Mouse (Mus musculus) frontal cortex, adult 2 months (tissue): ENCODE measurements at regions not wholly inside any gene's neighbourhood (a gene's known extent, or its start where the extent isn't known, plus 50 kb on each side); places are given as distances from the start of the nearest gene placed in this dataset.
A peak's percentile ranks its signal among the peaks of the same experiment; 100 is the strongest.

Experiments used
- DNase-seq, 2 experiments: peaks; one replicate each; pipeline ENCODE4 v3.0.0; 2022; ENCODE audit warnings: low spot score in 1 of 2; ENCODE audit errors: extremely low spot score in 1 of 2

DNA sequence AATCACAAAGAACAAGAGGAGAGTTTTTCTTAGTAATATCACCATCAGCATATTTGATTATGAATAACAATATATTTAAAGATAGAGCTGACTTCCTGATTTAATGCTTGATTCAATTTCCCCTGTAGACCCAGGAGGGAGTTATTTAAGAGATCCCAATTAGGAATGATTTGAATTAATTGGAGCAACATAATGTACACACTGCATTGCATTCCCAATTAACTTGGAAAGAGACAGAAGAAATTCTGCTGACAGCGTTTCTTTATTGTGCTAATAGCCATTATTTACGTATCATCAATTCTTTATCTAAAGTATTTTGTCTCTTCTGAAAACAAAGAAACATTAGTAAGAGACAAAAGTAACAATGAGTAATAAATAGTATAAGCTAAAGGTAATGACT lies 1491.2 kb upstream of the Cited2 start:
- no peak for DNase-seq

DNA sequence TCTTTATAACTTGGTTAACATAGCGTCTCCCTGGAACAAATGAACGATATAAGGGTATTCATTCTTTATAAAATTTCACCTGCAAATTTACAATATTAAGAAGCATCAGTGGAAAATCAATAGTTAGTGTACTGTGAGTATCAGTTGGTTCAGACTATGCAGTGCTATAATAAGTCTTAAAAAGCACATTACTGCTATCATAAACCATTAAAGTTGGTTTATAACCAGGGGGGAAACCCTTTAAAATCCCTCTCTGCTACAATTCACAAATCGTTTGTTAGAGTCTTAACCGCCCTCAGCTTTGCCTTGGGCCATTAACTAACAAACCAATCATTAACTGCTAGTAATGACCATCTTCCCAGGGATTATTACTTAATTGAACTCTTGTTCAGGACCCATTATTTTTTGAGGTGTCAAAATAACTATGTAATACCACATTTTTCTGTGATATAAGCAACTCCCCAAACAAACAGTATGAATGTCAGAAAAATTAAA lies 1489.4 kb upstream of the Cited2 start:
- no peak for DNase-seq

DNA sequence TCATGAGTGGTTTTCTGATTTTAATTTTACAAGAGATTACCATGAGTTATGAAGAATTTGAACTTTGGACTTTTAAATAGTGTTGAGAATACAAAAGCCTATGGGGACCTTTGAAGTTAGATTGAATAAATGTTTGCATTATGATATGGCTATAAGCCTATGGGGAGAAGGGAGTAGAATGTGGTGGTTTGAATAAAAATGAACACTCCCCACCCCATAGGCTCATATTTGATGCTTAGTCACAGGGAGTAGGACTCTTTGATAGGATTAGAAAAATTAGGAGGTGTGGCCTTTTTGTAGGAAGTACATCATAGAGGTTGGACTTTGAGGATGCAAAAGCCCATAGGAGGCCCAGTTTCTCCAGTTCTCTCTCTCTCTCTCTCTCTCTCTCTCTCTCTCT lies 1466.7 kb upstream of the Cited2 start:
- DNase-seq, result no peak

DNA sequence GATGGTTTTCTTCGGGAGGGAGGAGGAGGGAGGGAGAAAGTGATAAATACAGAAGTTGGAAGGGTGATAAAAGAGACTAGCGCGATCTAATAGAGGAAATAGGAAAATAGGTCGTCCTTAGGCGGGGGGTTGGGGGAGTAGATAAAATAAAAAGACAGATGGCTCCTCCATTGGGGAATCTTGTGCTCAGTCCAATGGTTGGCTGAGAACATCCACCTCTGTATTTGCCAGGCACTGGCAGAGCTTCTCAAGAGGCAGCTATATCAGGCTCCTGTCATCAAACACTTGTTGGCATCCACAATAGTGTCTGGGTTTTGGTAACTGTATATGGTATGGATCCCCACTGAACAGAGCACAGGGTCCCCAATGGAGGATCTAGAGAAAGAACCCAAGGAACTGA lies 1450.2 kb upstream of the Cited2 start:
- DNase-seq, result no peak

DNA sequence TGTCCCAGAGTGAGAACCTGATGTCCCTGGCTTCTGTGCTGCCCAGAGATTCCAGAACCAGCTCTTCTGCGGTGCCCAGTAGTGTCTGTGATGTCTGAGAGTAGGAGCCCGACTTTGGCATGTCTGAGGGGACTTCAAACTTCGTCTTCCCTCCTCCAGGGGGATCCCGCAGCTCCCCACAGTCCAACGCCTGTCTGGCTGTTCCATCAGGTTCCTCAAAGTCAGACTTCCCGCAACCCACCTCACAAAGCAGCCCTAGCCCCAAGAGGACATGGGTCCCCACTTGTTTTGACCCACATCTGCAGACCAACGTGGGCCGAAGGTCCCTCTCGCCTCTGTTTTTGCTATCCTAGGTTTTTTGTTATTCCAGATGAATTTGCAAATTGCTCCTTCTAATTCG lies 1406.0 kb upstream of the Cited2 start:
- DNase-seq, result no peak

DNA sequence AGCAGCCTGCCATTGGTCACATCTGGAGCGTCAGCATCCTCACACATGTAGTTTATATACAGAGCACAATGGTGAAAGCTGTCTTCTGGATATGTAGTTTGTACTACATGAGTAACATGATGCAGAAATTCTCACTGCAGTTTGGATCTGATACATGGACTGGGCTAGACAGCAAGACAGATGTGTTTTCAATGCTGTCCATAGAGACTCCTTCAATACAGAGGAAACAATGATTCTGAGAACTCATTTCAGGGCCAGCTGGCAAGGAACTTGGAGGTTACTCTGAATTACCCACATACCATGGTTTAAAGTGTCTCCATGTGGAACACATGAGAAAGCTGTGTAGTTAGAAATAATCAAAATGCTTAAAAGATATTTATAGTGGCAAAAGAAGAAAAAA lies 1385.5 kb upstream of the Cited2 start:
- DNase-seq, result no peak

DNA sequence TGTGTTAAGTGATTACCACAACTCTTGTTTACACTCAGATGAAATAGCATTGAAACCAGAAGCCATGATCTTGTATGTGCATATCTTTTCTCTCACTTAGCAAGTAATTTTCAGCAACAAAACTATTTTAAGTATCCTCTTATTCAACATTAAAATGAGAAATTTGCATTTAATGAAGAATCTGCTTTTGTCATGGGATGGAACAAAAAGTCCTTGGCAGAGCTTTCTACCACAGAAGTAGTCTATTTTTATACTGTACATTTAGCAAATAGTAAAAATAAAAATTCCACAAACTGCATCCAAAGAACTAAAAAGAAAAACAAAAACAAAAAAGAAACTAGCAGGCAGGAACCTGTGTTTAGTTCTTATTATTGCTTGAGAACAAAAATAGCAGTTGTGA lies 1381.5 kb upstream of the Cited2 start:
- DNase-seq, result peak in 1 of 2 experiments; percentile 2

DNA sequence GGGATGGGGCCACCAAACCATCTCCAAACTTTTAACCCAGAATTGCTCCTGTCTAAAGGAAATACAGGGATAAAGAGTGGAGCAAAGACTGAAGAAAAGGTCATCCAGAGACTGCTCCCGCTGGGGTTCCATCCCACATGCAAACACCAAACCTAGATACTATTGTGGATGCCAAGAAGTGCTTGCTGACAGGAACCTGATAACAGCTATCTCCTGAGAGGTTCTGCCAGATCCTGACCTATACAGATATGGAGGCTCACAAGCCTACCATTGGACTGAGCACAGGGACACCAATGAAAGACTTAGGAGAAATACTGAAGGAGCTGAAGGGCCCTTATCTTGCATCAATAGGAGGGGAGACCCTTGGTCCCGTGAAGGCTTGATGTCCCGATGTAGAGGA lies 1359.0 kb upstream of the Cited2 start:
- no peak for DNase-seq
